Mouse (Mus musculus) liver, postnatal 0 days (tissue): ENCODE measurements around the gene Limch1. TPM values are rescaled to one million over a fixed set of nuclear protein-coding genes. Genes with fewer than 3 reads are reported as not detected.

ENCODE experiments used
- ATAC-seq: fragments of 200-750 bp; cut with Nextera tagmentation; 2 replicates; pipeline ENCODE4 v1.8.0; 2017; ENCODE audit warnings: mild to moderate bottlenecking, moderate library complexity
- DNase-seq: peaks from one replicate; pipeline ENCODE4 v3.0.0-alpha.2; 2016
- H3K27ac ChIP-seq: fragments of 300-500 bp; sonication (generic); 2 replicates; pipeline ENCODE4 v1.5.1; 2014; ENCODE audit warnings: antibody characterized with exemption, moderate library complexity, mild to moderate bottlenecking, low read depth
- H3K27me3 ChIP-seq: fragments of 300-500 bp; sonication (generic); 2 replicates; pipeline ENCODE4 v1.6.1; 2014; ENCODE audit warnings: low read length, control low read depth, mixed read lengths; ENCODE audit not compliant: insufficient read depth
- H3K36me3 ChIP-seq: fragments of 300-500 bp; sonication (generic); replicated peaks from 2 replicates; pipeline ENCODE4 v1.6.1; 2014; ENCODE audit warnings: mild to moderate bottlenecking, control low read depth, low read length, moderate library complexity, mixed read lengths; ENCODE audit not compliant: insufficient read depth
- H3K4me1 ChIP-seq: fragments of 300-500 bp; sonication (generic); 2 replicates; pipeline ENCODE4 v1.6.1; 2014; ENCODE audit warnings: antibody characterized with exemption, mild to moderate bottlenecking, control low read depth; ENCODE audit not compliant: insufficient read depth
- H3K4me2 ChIP-seq: fragments of 300-500 bp; sonication (generic); 2 replicates; pipeline ENCODE4 v1.6.1; 2014; ENCODE audit warnings: low read depth, mild to moderate bottlenecking, low read length, moderate library complexity, mixed read lengths
- H3K4me3 ChIP-seq: fragments of 300-500 bp; sonication (generic); 2 replicates; pipeline ENCODE4 v1.5.1; 2014; ENCODE audit warnings: low read depth, low read length
- H3K9ac ChIP-seq: fragments of 300-500 bp; sonication (generic); replicated peaks from 2 replicates; pipeline ENCODE4 v1.6.1; 2014; ENCODE audit warnings: mild to moderate bottlenecking, moderate library complexity
- H3K9me3 ChIP-seq: fragments of 300-500 bp; sonication (generic); 2 replicates; pipeline ENCODE4 v1.6.1; 2016; ENCODE audit warnings: mild to moderate bottlenecking, control low read depth, low read length, mixed read lengths
- CTCF ChIP-seq: sonication (generic); IDR thresholded peaks from 2 replicates; pipeline ENCODE4 v1.5.1; 2016; ENCODE audit warnings: antibody characterized with exemption, low read depth
- EP300 ChIP-seq: IDR thresholded peaks from 2 replicates; pipeline ENCODE4 v1.6.1; 2016; ENCODE audit warnings: antibody characterized with exemption, low read depth, mild to moderate bottlenecking
- WGBS: fragments of 180-500 bp; shearing (Covaris S2); extraction: QIAGEN DNeasy Blood & Tissue Kit; methylation state at CpG from one replicate; pipeline ENCODE4 v1.1.7; 2014; ENCODE audit not compliant: insufficient replicate concordance; 5-methylcytosine and 5-hydroxymethylcytosine counted together
- polyA plus RNA-seq: library from polyadenylated mRNA; unstranded; fragments of >200 nt; fragmentation: Nextera tagmentation; extraction: Ambion mirVana; gene quantifications from 2 replicates; pipeline ENCODE4 v1.2.1, GENCODE M21; 2015

Limch1 gene
- polyA plus RNA-seq, 1 experiment from 2014 or later: 1.6 TPM

- Histone ChIP-seq H3K36me3 (no peaks in the 10 kb centered on the region), H3K4me1 (no peaks in the 10 kb centered on the region), H3K4me3 (no peak overlapping the region), H3K9me3 (no peaks in the 10 kb centered on the region), H3K27ac (no peak overlapping the region), H3K4me2 (no peak overlapping the region), H3K9ac (no peak overlapping the region), H3K27me3 (0 out of 2 replicates have a peak, but pooled peaks cover 4% of the 10 kb centered on the region)
- TF ChIP-seq CTCF (no peak), EP300 (no peak)
- WGBS: 61% methylated on average over 1 of the region's 1 CpGs
- DNase-seq (no peak), ATAC-seq (no peak)
These were observed 14.3 kb upstream of the Limch1 start for GRCm38 (mm10) chr5:66731302-66731697.

DNA sequence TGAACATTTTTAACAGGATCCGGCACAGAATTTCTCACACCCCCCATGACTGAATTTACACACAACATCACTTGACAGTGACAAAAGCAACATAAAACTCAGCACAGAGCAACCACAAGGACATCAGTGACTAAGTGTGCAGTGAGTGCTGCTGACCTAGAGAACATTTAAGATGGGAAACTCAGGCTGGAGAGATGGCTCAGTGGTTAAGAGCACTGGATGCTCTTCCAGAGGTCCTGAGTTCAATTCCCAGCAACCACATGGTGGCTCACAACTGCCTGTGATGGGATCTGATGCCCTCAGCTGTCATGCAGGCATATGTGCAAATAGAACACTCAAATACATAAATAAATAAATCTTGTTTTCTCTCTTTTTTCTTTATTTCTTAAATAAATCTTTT is 12.1 kb upstream of the Limch1 start:
- no peak overlapping the region for H3K4me3 ChIP-seq
- no peak overlapping the region for H3K27ac ChIP-seq
- H3K36me3 ChIP-seq: no peaks in the 10 kb centered on the region
- 0 out of 2 replicates have a peak, but pooled peaks cover 4% of the 10 kb centered on the region for H3K27me3 ChIP-seq
- H3K9ac ChIP-seq: no peak overlapping the region
- ATAC-seq (no peak), DNase-seq (no peak)
- no peak for TF ChIP-seq CTCF
- TF ChIP-seq EP300: no peak
- H3K9me3 ChIP-seq: no peaks in the 10 kb centered on the region
- H3K4me1 ChIP-seq: no peaks in the 10 kb centered on the region
- WGBS: 93% methylated on average over 1 of the region's 1 CpGs
- no peak overlapping the region for H3K4me2 ChIP-seq

DNA sequence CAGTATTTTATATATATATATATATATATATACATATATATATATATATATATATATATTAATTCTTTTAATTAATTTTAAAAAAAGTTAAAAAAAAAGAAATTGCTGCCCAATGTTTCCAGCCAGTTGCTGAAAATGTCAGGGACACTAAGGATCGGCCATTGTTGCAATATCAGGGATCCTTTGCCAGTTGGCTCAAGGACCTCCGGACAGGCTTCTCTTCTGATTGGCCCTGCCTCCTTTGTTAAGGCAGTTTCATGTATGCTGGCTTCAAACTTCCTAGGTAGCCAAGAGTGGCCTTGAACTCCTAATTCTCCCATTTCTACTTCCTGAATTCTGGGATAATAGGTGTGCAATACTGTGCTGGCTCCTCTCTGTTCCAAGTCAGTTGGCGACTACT is 6.3 kb upstream of the Limch1 start:
- Histone ChIP-seq H3K9ac (no peak overlapping the region), H3K27ac (no peak overlapping the region), H3K36me3 (no peaks in the 10 kb centered on the region), H3K4me2 (no peak overlapping the region), H3K9me3 (no peaks in the 10 kb centered on the region), H3K27me3 (no peaks in the 10 kb centered on the region; the same call in 1 of the 2 replicates), H3K4me3 (no peak overlapping the region), H3K4me1 (no peaks in the 10 kb centered on the region)
- DNase-seq (no peak), ATAC-seq (no peak)
- 78% methylated on average over 3 of the region's 3 CpGs for WGBS
- TF ChIP-seq EP300 (no peak), CTCF (no peak)

DNA sequence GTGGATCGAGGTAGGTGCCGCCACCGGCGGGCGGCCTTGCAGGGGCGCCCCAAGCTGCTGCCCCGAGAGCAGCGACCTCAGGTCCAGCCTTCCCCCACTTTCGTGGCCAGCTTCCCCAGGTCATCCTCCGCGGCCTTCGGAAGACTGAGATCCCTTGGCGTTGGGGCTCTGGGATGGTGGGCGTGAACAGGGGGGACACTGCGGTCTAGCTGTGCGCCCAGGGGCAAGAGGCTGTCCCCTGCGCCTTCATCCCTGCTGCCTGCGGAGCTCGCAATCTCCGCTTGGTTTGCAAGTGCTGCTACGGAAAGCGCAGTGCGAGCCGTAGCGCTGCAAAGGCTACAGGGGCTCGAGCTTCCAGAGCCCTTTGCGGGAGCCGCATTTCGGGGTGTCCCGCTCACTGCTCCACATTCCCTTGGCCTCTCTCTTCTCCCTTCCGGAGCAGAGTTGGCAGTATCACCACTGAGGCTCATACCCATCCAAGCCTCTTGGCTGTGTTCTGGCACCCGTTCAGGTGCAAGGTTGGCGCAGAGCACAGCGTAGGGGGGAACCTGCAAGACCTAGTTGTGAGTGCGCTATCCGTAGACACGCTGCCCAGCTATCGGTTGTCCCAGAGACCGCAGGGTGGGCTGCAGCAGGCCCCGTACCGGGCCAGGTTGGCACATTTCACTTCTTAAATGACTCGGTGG is 512 bp downstream of the Limch1 start:
- peak overlapping the region; percentile 45 for H3K4me3 ChIP-seq
- H3K27ac ChIP-seq: no peak overlapping the region
- H3K36me3 ChIP-seq: no peaks in the 10 kb centered on the region
- H3K9me3 ChIP-seq: no peaks in the 10 kb centered on the region
- ATAC-seq (no peak), DNase-seq (no peak)
- H3K4me2 ChIP-seq: peak overlapping the region; percentile 75
- TF ChIP-seq EP300: no peak
- no peak for TF ChIP-seq CTCF
- 4% methylated on average over 37 of the region's 42 CpGs for WGBS
- H3K27me3 ChIP-seq: peaks cover 29% of the 10 kb centered on the region
- peak overlapping the region; percentile 7; the same call in 1 of the 2 replicates for H3K9ac ChIP-seq
- no peaks in the 10 kb centered on the region for H3K4me1 ChIP-seq

- no peak for ATAC-seq
- H3K4me3 ChIP-seq: no peak overlapping the region
These were observed 1.1 kb downstream of the Limch1 start for GRCm38 (mm10) chr5:66746761-66747160.

DNA sequence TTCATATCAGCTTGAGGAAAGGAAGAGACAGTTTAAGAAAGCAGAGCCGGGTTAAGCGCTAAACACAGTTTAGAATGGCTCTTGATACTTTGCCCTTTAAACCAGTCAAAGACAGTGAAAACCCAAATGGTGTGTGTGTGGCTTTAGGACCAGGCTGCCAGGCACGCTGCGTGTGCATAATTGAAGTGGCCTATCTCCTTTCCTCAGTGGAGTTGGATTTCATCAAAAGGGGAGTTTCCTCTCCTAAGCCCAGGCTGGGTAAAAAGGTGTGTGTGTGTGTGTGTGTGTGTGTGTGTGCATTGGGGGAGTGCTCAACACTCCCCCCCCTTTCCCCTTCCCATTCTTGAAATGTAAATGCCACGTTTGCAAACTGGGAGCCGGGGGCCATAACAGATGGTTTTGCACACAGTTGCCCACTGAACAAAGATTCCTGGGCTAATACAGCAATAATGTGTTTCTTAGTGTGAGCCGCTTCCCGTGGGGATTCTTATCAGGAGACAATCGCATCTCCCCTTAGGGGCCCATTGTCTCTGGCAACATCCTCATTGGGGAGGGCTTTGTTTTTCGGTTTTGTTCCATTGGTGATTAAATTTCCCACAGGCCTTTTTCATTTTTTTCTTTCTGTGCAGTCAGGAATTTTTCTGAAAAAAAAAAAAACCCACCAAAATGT is 2.3 kb downstream of the Limch1 start:
- Histone ChIP-seq H3K27ac (no peak overlapping the region), H3K4me1 (no peaks in the 10 kb centered on the region), H3K27me3 (peaks cover 29% of the 10 kb centered on the region), H3K36me3 (no peaks in the 10 kb centered on the region), H3K4me2 (no peak overlapping the region), H3K4me3 (no peak overlapping the region), H3K9me3 (no peaks in the 10 kb centered on the region), H3K9ac (no peak overlapping the region)
- ATAC-seq (no peak), DNase-seq (no peak)
- no peak for TF ChIP-seq EP300
- no peak for TF ChIP-seq CTCF
- WGBS: 32% methylated on average over 10 of the region's 10 CpGs

More at GRCm38 (mm10) chr5:66746761-66747160, 1.1 kb downstream of the Limch1 start:
- Histone ChIP-seq H3K4me2 (peak overlapping the region; percentile 75; the same call in 1 of the 2 replicates), H3K4me1 (no peaks in the 10 kb centered on the region), H3K36me3 (no peaks in the 10 kb centered on the region), H3K27ac (no peak overlapping the region), H3K9ac (no peak overlapping the region), H3K27me3 (peaks cover 29% of the 10 kb centered on the region), H3K9me3 (no peaks in the 10 kb centered on the region)
- no peak for TF ChIP-seq CTCF
- no peak for TF ChIP-seq EP300
- DNase-seq: no peak
- WGBS: 9% methylated on average over 11 of the region's 11 CpGs
